Mouse (Mus musculus): Measurements from ENCODE around the gene Tpcn1. TPM values are rescaled to one million over a fixed set of nuclear protein-coding genes. Genes with fewer than 3 reads are reported as not detected.

Gene Tpcn1
- polyA plus RNA-seq, 1 experiment from 2014 or later = 25.3 TPM

DNA sequence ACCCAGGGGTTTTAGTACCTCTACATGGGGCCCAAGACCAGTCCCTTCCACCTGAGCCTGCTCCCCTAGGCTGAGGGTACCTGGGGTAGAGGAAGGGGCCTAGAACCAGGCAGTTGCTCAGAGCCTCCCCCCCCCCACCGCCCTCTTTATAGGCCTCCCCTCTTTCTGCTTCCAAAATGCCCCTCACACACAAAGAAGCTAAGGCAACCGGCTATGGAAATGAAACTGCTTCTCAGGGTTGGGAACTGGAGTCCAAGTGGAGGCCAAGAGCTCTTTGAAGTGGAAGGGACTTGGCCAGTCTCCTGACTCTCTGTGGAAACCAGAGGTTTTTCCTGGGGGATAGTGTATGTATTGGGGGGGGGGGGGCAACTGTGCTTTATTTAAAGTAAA lies 53.8 kb downstream of the Tpcn1 start:
- Histone ChIP-seq H3K27ac (0 out of 2 replicates have a peak overlapping the region, but pooled peaks have one; percentile 32), H3K4me1 (replicated peaks) (peaks cover 16% of the 10 kb centered on the region; the same call in 1 of the 2 replicates), H3K27me3 (replicated peaks) (no peaks in the 10 kb centered on the region), H3K36me3 (peaks cover 12% of the 10 kb centered on the region), H3K9ac (no peak overlapping the region), H3K9me3 (no peaks in the 10 kb centered on the region), H3K4me3 (replicated peaks) (no peak overlapping the region), H3K4me2 (replicated peaks) (no peak overlapping the region)
- no peak for ATAC-seq
- WGBS = 58% methylated on average over 2 of the region's 2 CpGs

- no peak for ATAC-seq
- H3K27ac ChIP-seq = 0 out of 2 replicates have a peak overlapping the region, but pooled peaks have one; percentile 32
Measured at GRCm38 (mm10) chr5:120534071-120534685, 54.3 kb downstream of the Tpcn1 start.

DNA sequence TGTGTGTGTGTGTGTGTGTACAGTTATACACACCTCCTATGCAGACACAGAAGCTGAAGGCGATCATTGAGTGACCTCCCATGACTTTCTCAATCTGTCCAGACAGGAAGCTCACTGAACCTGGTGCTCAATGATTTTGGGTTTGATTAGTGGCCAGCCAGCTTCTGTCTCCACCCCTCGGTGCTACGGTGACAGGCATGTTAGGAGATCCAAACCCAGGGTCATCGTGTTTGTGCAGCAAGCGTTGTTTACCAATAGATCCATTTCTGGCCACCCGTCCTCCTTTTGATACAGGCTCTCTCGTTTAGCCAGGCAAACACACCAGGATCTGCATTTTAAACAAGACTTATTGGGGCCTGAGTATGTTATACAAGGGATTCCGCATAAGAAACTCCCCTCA lies 56.8 kb downstream of the Tpcn1 start:
- no peak for ATAC-seq
- 80% methylated on average over 8 of the region's 8 CpGs for WGBS
- Histone ChIP-seq H3K36me3 (no peaks in the 10 kb centered on the region), H3K9ac (no peak overlapping the region), H3K4me1 (replicated peaks) (peaks cover 16% of the 10 kb centered on the region; the same call in 1 of the 2 replicates), H3K27ac (no peak overlapping the region), H3K4me3 (replicated peaks) (no peak overlapping the region), H3K4me2 (replicated peaks) (no peak overlapping the region), H3K9me3 (no peaks in the 10 kb centered on the region), H3K27me3 (replicated peaks) (no peaks in the 10 kb centered on the region)

More at GRCm38 (mm10) chr5:120534071-120534685, 54.3 kb downstream of the Tpcn1 start:
- no peak overlapping the region for H3K9ac ChIP-seq
- no peaks in the 10 kb centered on the region for H3K27me3 ChIP-seq (replicated peaks)
- peaks cover 16% of the 10 kb centered on the region; the same call in 1 of the 2 replicates for H3K4me1 ChIP-seq (replicated peaks)
- H3K9me3 ChIP-seq = no peaks in the 10 kb centered on the region
- peaks cover 10% of the 10 kb centered on the region; the same call in 1 of the 2 replicates for H3K36me3 ChIP-seq
- H3K4me2 ChIP-seq (replicated peaks) = no peak overlapping the region
- 55% methylated on average over 15 of the region's 15 CpGs for WGBS
- H3K4me3 ChIP-seq (replicated peaks) = no peak overlapping the region

GRCm38 (mm10) chr5:120527296-120527964 lies 61.0 kb downstream of the Tpcn1 start:
- Histone ChIP-seq H3K27me3 (replicated peaks) (no peaks in the 10 kb centered on the region), H3K9ac (no peak overlapping the region), H3K27ac (no peak overlapping the region), H3K9me3 (no peaks in the 10 kb centered on the region), H3K36me3 (peaks cover 3% of the 10 kb centered on the region; the same call in 1 of the 2 replicates), H3K4me1 (replicated peaks) (no peaks in the 10 kb centered on the region), H3K4me2 (replicated peaks) (no peak overlapping the region), H3K4me3 (replicated peaks) (no peak overlapping the region)
- no peak for ATAC-seq
- 77% methylated on average over 18 of the region's 20 CpGs for WGBS

GRCm38 (mm10) chr5:120526311-120526710 lies 62.2 kb downstream of the Tpcn1 start:
- WGBS = 53% methylated on average over 11 of the region's 11 CpGs
- H3K27me3 ChIP-seq (replicated peaks) = no peaks in the 10 kb centered on the region
- peaks cover 4% of the 10 kb centered on the region; the same call in 1 of the 2 replicates for H3K36me3 ChIP-seq

DNA sequence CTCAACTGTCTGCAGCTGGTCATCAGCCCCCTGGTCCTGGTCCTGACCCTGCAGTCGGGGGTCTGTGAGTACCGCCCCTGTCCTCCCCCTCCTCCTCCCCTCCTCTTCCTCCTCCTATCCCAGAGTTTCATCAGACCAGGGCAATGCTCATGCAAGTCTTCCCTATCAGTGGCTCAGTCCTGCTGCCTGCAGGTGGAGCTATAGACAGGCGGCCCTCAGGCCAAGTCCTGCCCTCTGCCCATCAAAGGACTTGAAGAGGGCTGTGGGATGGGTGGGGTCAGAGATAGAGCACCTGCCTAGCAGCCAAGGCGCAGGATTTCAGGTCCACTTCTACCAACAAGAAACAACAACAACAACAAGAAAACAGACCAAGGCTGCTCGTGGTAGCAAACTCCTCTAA lies 62.7 kb downstream of the Tpcn1 start:
- 35% methylated on average over 5 of the region's 5 CpGs for WGBS
- no peaks in the 10 kb centered on the region for H3K27me3 ChIP-seq (replicated peaks)
- H3K9me3 ChIP-seq = no peaks in the 10 kb centered on the region
- peaks cover 4% of the 10 kb centered on the region; the same call in 1 of the 2 replicates for H3K36me3 ChIP-seq
- no peak overlapping the region for H3K27ac ChIP-seq
- ATAC-seq = peak; percentile 61; the same call in 1 of the 2 replicates
- no peak overlapping the region for H3K9ac ChIP-seq
- H3K4me1 ChIP-seq (replicated peaks) = no peaks in the 10 kb centered on the region
- H3K4me2 ChIP-seq (replicated peaks) = no peak overlapping the region
- H3K4me3 ChIP-seq (replicated peaks) = no peak overlapping the region

More at GRCm38 (mm10) chr5:120526311-120526710, 62.2 kb downstream of the Tpcn1 start:
- no peaks in the 10 kb centered on the region for H3K9me3 ChIP-seq
- H3K27ac ChIP-seq = no peak overlapping the region
- ATAC-seq = no peak
- H3K9ac ChIP-seq = no peak overlapping the region
- H3K4me1 ChIP-seq (replicated peaks) = no peaks in the 10 kb centered on the region
- H3K4me3 ChIP-seq (replicated peaks) = no peak overlapping the region
- no peak overlapping the region for H3K4me2 ChIP-seq (replicated peaks)

DNA sequence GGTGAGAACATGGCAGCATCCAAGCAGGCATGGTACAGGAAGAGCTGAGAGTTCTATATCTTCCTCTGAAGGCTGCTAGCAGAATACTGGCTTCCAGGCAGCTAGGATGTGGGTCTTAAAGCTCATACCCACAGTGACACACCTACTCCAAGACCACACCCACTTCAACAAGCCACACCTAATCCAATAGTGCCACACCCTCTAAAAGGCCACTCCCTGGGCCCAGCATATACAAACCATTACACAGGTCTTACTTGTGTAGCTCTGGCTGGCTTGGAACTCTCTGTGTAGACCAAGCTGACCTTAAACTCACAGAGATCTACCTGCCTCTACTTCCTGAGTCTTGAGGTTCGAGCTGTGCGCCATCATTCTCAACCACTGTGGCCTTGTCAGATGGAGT lies 63.7 kb downstream of the Tpcn1 start:
- ATAC-seq = no peak; the same call in 1 of the 2 replicates
- Histone ChIP-seq H3K27ac (no peak overlapping the region), H3K4me1 (replicated peaks) (no peaks in the 10 kb centered on the region), H3K9me3 (no peaks in the 10 kb centered on the region), H3K9ac (no peak overlapping the region), H3K4me2 (replicated peaks) (no peak overlapping the region), H3K36me3 (peaks cover 4% of the 10 kb centered on the region; the same call in 1 of the 2 replicates), H3K4me3 (replicated peaks) (no peak overlapping the region), H3K27me3 (replicated peaks) (no peaks in the 10 kb centered on the region)
- 92% methylated on average over 2 of the region's 2 CpGs for WGBS

DNA sequence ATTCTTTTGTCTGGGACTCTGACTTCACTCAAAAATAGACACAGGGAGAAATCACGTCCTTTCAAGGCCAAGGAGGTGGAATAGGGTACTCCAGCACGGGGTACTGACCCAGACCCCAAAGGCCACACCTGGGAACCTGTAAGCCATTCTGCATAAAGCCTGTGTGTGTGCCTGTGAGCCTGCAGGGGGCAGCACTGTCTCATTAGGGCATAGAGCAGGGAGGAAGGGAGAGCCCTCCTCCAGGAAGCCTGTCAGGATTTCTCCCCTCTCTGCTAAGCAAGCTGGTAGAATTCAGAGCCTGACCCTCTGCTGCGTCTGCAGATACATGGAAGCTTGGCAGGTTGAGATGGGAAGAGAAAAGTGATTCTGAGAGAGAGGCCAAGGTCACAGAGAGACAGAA lies 65.8 kb downstream of the Tpcn1 start:
- no peak overlapping the region for H3K4me3 ChIP-seq (replicated peaks)

GRCm38 (mm10) chr5:120517552-120517951 lies 70.9 kb downstream of the Tpcn1 start:
- H3K9ac ChIP-seq = no peak overlapping the region
- no peak overlapping the region for H3K4me2 ChIP-seq (replicated peaks)
- H3K27me3 ChIP-seq (replicated peaks) = no peaks in the 10 kb centered on the region
- WGBS = 55% methylated on average over 9 of the region's 9 CpGs
- H3K4me1 ChIP-seq (replicated peaks) = peaks cover 38% of the 10 kb centered on the region
- no peak overlapping the region for H3K4me3 ChIP-seq (replicated peaks)
- H3K9me3 ChIP-seq = no peaks in the 10 kb centered on the region
- H3K36me3 ChIP-seq = peaks cover 2% of the 10 kb centered on the region; the same call in 1 of the 2 replicates
- no peak for ATAC-seq
- H3K27ac ChIP-seq = no peak overlapping the region

More for the DNA sequence above, 65.8 kb downstream of the Tpcn1 start:
- no peaks in the 10 kb centered on the region for H3K9me3 ChIP-seq
- no peak for ATAC-seq
- H3K9ac ChIP-seq = no peak overlapping the region
- H3K4me2 ChIP-seq (replicated peaks) = no peak overlapping the region
- peaks cover 4% of the 10 kb centered on the region; the same call in 1 of the 2 replicates for H3K36me3 ChIP-seq
- no peaks in the 10 kb centered on the region for H3K27me3 ChIP-seq (replicated peaks)
- WGBS = 85% methylated on average over 3 of the region's 3 CpGs
- H3K27ac ChIP-seq = no peak overlapping the region
- H3K4me1 ChIP-seq (replicated peaks) = peaks cover 2% of the 10 kb centered on the region

- H3K27me3 ChIP-seq (replicated peaks) = no peaks in the 10 kb centered on the region
- ATAC-seq = no peak
- no peak overlapping the region for H3K4me2 ChIP-seq (replicated peaks)
- H3K9me3 ChIP-seq = no peaks in the 10 kb centered on the region
- 48% methylated on average over 15 of the region's 15 CpGs for WGBS
- H3K27ac ChIP-seq = no peak overlapping the region
- H3K4me3 ChIP-seq (replicated peaks) = no peak overlapping the region
- no peak overlapping the region for H3K9ac ChIP-seq
- no peaks in the 10 kb centered on the region for H3K36me3 ChIP-seq
- peaks cover 45% of the 10 kb centered on the region for H3K4me1 ChIP-seq (replicated peaks)
Measured at GRCm38 (mm10) chr5:120516221-120516984, 72.1 kb downstream of the Tpcn1 start.

DNA sequence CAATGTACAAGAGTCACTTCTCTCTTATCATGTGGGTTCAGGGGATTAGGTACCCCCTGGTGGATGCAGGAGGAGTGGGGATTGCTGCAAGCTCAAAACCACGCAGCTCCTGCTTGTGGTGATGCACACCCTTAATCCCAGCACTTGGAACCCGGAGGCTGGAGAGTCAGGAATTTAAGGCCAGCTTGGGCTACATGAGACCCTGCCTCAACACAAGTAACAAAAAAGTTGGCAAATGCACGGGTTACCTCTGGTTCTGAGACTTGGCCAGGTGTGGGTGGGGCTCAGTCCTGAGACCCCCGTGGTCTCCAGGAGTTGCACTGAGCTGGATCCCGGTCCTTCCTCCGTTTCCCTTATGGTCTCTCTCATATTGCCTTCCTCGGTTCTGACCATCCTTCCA lies 73.0 kb downstream of the Tpcn1 start:
- 79% methylated on average over 7 of the region's 7 CpGs for WGBS
- no peaks in the 10 kb centered on the region for H3K27me3 ChIP-seq (replicated peaks)
- no peak overlapping the region for H3K4me3 ChIP-seq (replicated peaks)
- ATAC-seq = no peak
- peak overlapping the region; percentile 41; the same call in 1 of the 2 replicates for H3K27ac ChIP-seq
- H3K9me3 ChIP-seq = no peaks in the 10 kb centered on the region
- peaks cover 45% of the 10 kb centered on the region for H3K4me1 ChIP-seq (replicated peaks)
- no peak overlapping the region for H3K9ac ChIP-seq
- no peak overlapping the region for H3K4me2 ChIP-seq (replicated peaks)
- H3K36me3 ChIP-seq = no peaks in the 10 kb centered on the region

- H3K27ac ChIP-seq = peak overlapping the region; percentile 41; the same call in 1 of the 2 replicates
- H3K4me1 ChIP-seq (replicated peaks) = peaks cover 45% of the 10 kb centered on the region
- no peak overlapping the region for H3K9ac ChIP-seq
- no peak; the same call in 1 of the 2 replicates for ATAC-seq
- H3K4me2 ChIP-seq (replicated peaks) = no peak overlapping the region
- H3K27me3 ChIP-seq (replicated peaks) = no peaks in the 10 kb centered on the region
- WGBS = 8% methylated on average over 4 of the region's 4 CpGs
- no peak overlapping the region for H3K4me3 ChIP-seq (replicated peaks)
- H3K36me3 ChIP-seq = no peaks in the 10 kb centered on the region
- no peaks in the 10 kb centered on the region for H3K9me3 ChIP-seq
Measured at GRCm38 (mm10) chr5:120514754-120515153, 73.7 kb downstream of the Tpcn1 start.
